Mouse (Mus musculus): ENCODE results near the gene Upb1.

DNA sequence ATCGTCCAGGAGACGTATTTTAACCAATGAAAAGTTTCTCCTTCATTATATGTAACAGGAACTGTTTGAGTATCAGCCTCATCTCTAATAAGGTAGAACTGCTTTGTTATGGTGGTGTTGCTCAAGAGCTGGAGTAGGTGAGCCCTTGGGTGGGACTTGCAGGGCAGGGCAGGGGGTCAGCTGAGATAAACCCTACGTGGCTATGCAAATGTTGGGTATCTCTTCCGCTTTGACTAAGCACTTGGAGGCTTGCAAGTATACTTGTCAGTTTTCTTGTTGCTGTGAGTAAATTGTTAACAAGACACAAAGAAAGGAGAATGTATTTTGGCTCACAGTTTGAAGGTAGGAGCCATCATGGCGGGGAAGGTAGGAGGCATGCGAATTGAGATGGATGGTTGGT lies 29.7 kb downstream of the Upb1 start:
- TF ChIP-seq CTCF (IDR thresholded peaks at IDR 0.05; ENCODE audit: low read depth, low read length) (no peak), GATA1 (IDR thresholded peaks at IDR 0.05; ENCODE audit: borderline replicate concordance, low read length) (no peak), GATA2 (IDR thresholded peaks at IDR 0.05; ENCODE audit: borderline replicate concordance, low read depth, low read length) (no peak), TAL1 (conservative IDR thresholded peaks at IDR 0.05; ENCODE audit: low read depth, low read length) (no peak), POLR2AphosphoS5 (IDR thresholded peaks at IDR 0.05; ENCODE audit: insufficient replicate concordance, low read depth, low read length) (no peak)

Data from G1E (cell line).